8 mouse cellular contexts compared by ENCODE assay signal in genomic region chr1:95590108-95590507, GRCm38 (mm10).
DNase-seq lines count a peak whose midpoint lies in the region; ATAC-seq lines count a peak whose summit lies in the region.
"Had no signal": no experiment of that assay in that cellular context is flagged by ENCODE, and none has a peak within 500 bp of the region (broad histone marks: within the 10 kb centered on the region; RNA-seq: fewer than 3 reads in every experiment).

No protein-coding gene starts in this region.

- WGBS in neural tube, embryonic 15.5 days, result 79% methylated on average over 2 of the region's 2 CpGs

- H3K27me3 ChIP-seq in neural tube, embryonic 15.5 days (replicated peaks), result no peaks in the 10 kb centered on the region

- H3K4me1 ChIP-seq in neural tube, embryonic 15.5 days, result no peaks in the 10 kb centered on the region

- no peak overlapping the region for H3K4me2 ChIP-seq in neural tube, embryonic 15.5 days

- H3K4me3 ChIP-seq in neural tube, embryonic 15.5 days (replicated peaks), result no peak overlapping the region

- H3K36me3 ChIP-seq in neural tube, embryonic 15.5 days, result 0 out of 2 replicates have a peak, but pooled peaks cover 3% of the 10 kb centered on the region

- peak; percentile 21 for DNase-seq in layer of hippocampus, adult 9-11 months
- DNase-seq in layer of hippocampus, adult 8-10 months (ENCODE audit: low spot score in 2 of 2), result no peak
- DNase-seq in MEL-GATA-1-ER (ENCODE audit: extremely low read depth, low read depth), result peak; percentile 99
- DNase-seq in heart, postnatal 14 days, result peak; percentile 15 to 21
- DNase-seq in left cerebral cortex, postnatal 4 days, result no peak

- no peak overlapping the region for H3K27ac ChIP-seq in neural tube, embryonic 15.5 days (replicated peaks)
- H3K27ac ChIP-seq: kidney, postnatal 0 days had no signal

- no peaks in the 10 kb centered on the region for H3K9me3 ChIP-seq in neural tube, embryonic 15.5 days (replicated peaks)

- intact Hi-C loops in heart, postnatal 14 days (cut with DNase I), result no loop called here
- intact Hi-C loops in left cerebral cortex, postnatal 4 days (cut with DNase I), result no loop called here

- no peak overlapping the region for H3K9ac ChIP-seq in neural tube, embryonic 15.5 days (replicated peaks)

- ATAC-seq in neutrophil, adult 5-6 weeks (ENCODE audit: extremely low read depth, insufficient number of reproducible peaks, low FRiP score, poor library complexity, severe bottlenecking), result peak; percentile 99
- ATAC-seq in neural tube, embryonic 15.5 days (ENCODE audit: low FRiP score), result no peak

Comparison
In these comparisons a context has a peak if more than half of its experiments do, and no peak if none do; other contexts are left out.
1. DNase-seq: peak in layer of hippocampus, adult 9-11 months (single experiment), MEL-GATA-1-ER (single experiment) and heart, postnatal 14 days (2 of 2); none in layer of hippocampus, adult 8-10 months (0 of 2) and left cerebral cortex, postnatal 4 days (single experiment).